Mouse (Mus musculus) forebrain, embryonic 13.5 days (tissue): ENCODE measurements around the gene Cd63. TPM values are rescaled to one million over a fixed set of nuclear protein-coding genes. Genes with fewer than 3 reads are reported as not detected.

Experiments used
- ATAC-seq: fragments of 200-750 bp; cut with Nextera tagmentation; 2 replicates; pipeline ENCODE4 v1.8.0; 2017
- H3K27ac ChIP-seq: fragments of 300-500 bp; sonication (generic); 2 replicates; pipeline ENCODE4 v1.5.1; 2015; ENCODE audit warnings: inconsistent platforms, mild to moderate bottlenecking, moderate library complexity
- H3K27me3 ChIP-seq: fragments of 300-500 bp; sonication (generic); 2 replicates; pipeline ENCODE4 v1.6.1; 2015; ENCODE audit warnings: mild to moderate bottlenecking, inconsistent platforms
- H3K36me3 ChIP-seq: fragments of 300-500 bp; sonication (generic); 2 replicates; pipeline ENCODE4 v1.6.1; 2015; ENCODE audit warnings: mild to moderate bottlenecking, inconsistent platforms; ENCODE audit not compliant: poor library complexity, severe bottlenecking
- H3K4me1 ChIP-seq: fragments of 300-500 bp; sonication (generic); 2 replicates; pipeline ENCODE4 v1.6.1; 2015; ENCODE audit warnings: inconsistent platforms
- H3K4me2 ChIP-seq: fragments of 300-500 bp; sonication (generic); 2 replicates; pipeline ENCODE4 v1.6.1; 2015; ENCODE audit warnings: inconsistent platforms, mild to moderate bottlenecking, moderate library complexity
- H3K4me3 ChIP-seq: fragments of 300-500 bp; sonication (generic); 2 replicates; pipeline ENCODE4 v1.5.1; 2015; ENCODE audit warnings: mild to moderate bottlenecking, inconsistent platforms
- H3K9ac ChIP-seq: fragments of 300-500 bp; sonication (generic); 2 replicates; pipeline ENCODE4 v1.6.1; 2015; ENCODE audit warnings: mild to moderate bottlenecking, inconsistent platforms
- H3K9me3 ChIP-seq: fragments of 300-500 bp; sonication (generic); replicated peaks from 2 replicates; pipeline ENCODE4 v1.6.1; 2016; ENCODE audit warnings: inconsistent platforms
- WGBS: fragments of 180-500 bp; shearing (Covaris S2); methylation state at CpG from one replicate; pipeline ENCODE4 v1.1.7; 2015; 5-methylcytosine and 5-hydroxymethylcytosine counted together
- polyA plus RNA-seq: library from polyadenylated mRNA; unstranded; fragments of >200 nt; fragmentation: Nextera tagmentation; extraction: Ambion mirVana; gene quantifications from 2 replicates; pipeline ENCODE4 v1.2.1, GENCODE M21; 2015

Gene Cd63
- polyA plus RNA-seq, 1 experiment from 2014 or later = 127 TPM

GRCm38 (mm10) chr10:128933976-128934721, 33.4 kb downstream of the Cd63 start:
- no peak overlapping the region for H3K27ac ChIP-seq
- H3K4me1 ChIP-seq = peaks cover 20% of the 10 kb centered on the region; the same call in 1 of the 2 replicates
- H3K9ac ChIP-seq = peak overlapping the region; percentile 50
- H3K36me3 ChIP-seq = no peaks in the 10 kb centered on the region
- no peaks in the 10 kb centered on the region for H3K9me3 ChIP-seq
- H3K4me3 ChIP-seq = peak overlapping the region; percentile 38
- ATAC-seq = peak; percentile 34; the same call in 1 of the 2 replicates
- peaks cover 81% of the 10 kb centered on the region for H3K27me3 ChIP-seq
- peak overlapping the region; percentile 69 for H3K4me2 ChIP-seq
- 3% methylated on average over 21 of the region's 21 CpGs for WGBS

- peaks cover 72% of the 10 kb centered on the region for H3K27me3 ChIP-seq
- H3K36me3 ChIP-seq = no peaks in the 10 kb centered on the region
- H3K9ac ChIP-seq = peak overlapping the region; percentile 6; the same call in 1 of the 2 replicates
- no peak overlapping the region for H3K4me3 ChIP-seq
- WGBS = 69% methylated on average over 7 of the region's 7 CpGs
- no peaks in the 10 kb centered on the region for H3K9me3 ChIP-seq
- peaks cover 12% of the 10 kb centered on the region; the same call in 1 of the 2 replicates for H3K4me1 ChIP-seq
- no peak for ATAC-seq
- no peak overlapping the region; the same call in 1 of the 2 replicates for H3K4me2 ChIP-seq
- no peak overlapping the region for H3K27ac ChIP-seq
Observed at GRCm38 (mm10) chr10:128934997-128935787, 34.4 kb downstream of the Cd63 start.

GRCm38 (mm10) chr10:128935826-128936440, 35.1 kb downstream of the Cd63 start:
- Histone ChIP-seq H3K36me3 (no peaks in the 10 kb centered on the region), H3K4me1 (peaks cover 12% of the 10 kb centered on the region; the same call in 1 of the 2 replicates), H3K4me2 (no peak overlapping the region), H3K9me3 (no peaks in the 10 kb centered on the region), H3K4me3 (no peak overlapping the region), H3K27ac (no peak overlapping the region), H3K9ac (no peak overlapping the region), H3K27me3 (peaks cover 67% of the 10 kb centered on the region)
- 73% methylated on average over 8 of the region's 8 CpGs for WGBS
- ATAC-seq = no peak

GRCm38 (mm10) chr10:128937756-128938390, 37.1 kb downstream of the Cd63 start:
- H3K9me3 ChIP-seq = no peaks in the 10 kb centered on the region
- no peak overlapping the region for H3K4me3 ChIP-seq
- WGBS = 76% methylated on average over 12 of the region's 12 CpGs
- no peak overlapping the region for H3K27ac ChIP-seq
- H3K4me1 ChIP-seq = peaks cover 12% of the 10 kb centered on the region; the same call in 1 of the 2 replicates
- no peak overlapping the region for H3K4me2 ChIP-seq
- H3K9ac ChIP-seq = no peak overlapping the region
- H3K27me3 ChIP-seq = peaks cover 47% of the 10 kb centered on the region
- no peak for ATAC-seq
- H3K36me3 ChIP-seq = no peaks in the 10 kb centered on the region

- no peak overlapping the region for H3K4me2 ChIP-seq
Observed at GRCm38 (mm10) chr10:128938457-128938856, 37.7 kb downstream of the Cd63 start.

GRCm38 (mm10) chr10:128938974-128939373, 38.2 kb downstream of the Cd63 start:
- 81% methylated on average over 5 of the region's 5 CpGs for WGBS
- ATAC-seq = no peak

More at GRCm38 (mm10) chr10:128938457-128938856, 37.7 kb downstream of the Cd63 start:
- Histone ChIP-seq H3K4me3 (no peak overlapping the region), H3K9me3 (no peaks in the 10 kb centered on the region), H3K4me1 (peaks cover 10% of the 10 kb centered on the region; the same call in 1 of the 2 replicates), H3K27me3 (peaks cover 41% of the 10 kb centered on the region), H3K9ac (no peak overlapping the region), H3K36me3 (no peaks in the 10 kb centered on the region), H3K27ac (no peak overlapping the region)
- 82% methylated on average over 9 of the region's 9 CpGs for WGBS
- ATAC-seq = no peak

GRCm38 (mm10) chr10:128940475-128941061, 39.8 kb downstream of the Cd63 start:
- ATAC-seq = no peak
- H3K27ac ChIP-seq = no peak overlapping the region
- no peaks in the 10 kb centered on the region for H3K9me3 ChIP-seq
- 87% methylated on average over 10 of the region's 10 CpGs for WGBS
- no peak overlapping the region for H3K9ac ChIP-seq
- no peak overlapping the region for H3K4me2 ChIP-seq
- H3K4me3 ChIP-seq = no peak overlapping the region
- no peaks in the 10 kb centered on the region for H3K4me1 ChIP-seq
- H3K36me3 ChIP-seq = no peaks in the 10 kb centered on the region
- H3K27me3 ChIP-seq = peaks cover 20% of the 10 kb centered on the region

More at GRCm38 (mm10) chr10:128938974-128939373, 38.2 kb downstream of the Cd63 start:
- Histone ChIP-seq H3K27me3 (peaks cover 36% of the 10 kb centered on the region), H3K9me3 (no peaks in the 10 kb centered on the region), H3K9ac (no peak overlapping the region), H3K4me3 (no peak overlapping the region), H3K4me2 (no peak overlapping the region), H3K27ac (no peak overlapping the region), H3K36me3 (no peaks in the 10 kb centered on the region), H3K4me1 (peaks cover 5% of the 10 kb centered on the region; the same call in 1 of the 2 replicates)

GRCm38 (mm10) chr10:128945675-128946074, 44.9 kb downstream of the Cd63 start:
- ATAC-seq = no peak
- H3K27me3 ChIP-seq = no peaks in the 10 kb centered on the region
- 24% methylated on average over 3 of the region's 3 CpGs for WGBS
- H3K9ac ChIP-seq = no peak overlapping the region
- no peak overlapping the region for H3K4me2 ChIP-seq
- H3K36me3 ChIP-seq = no peaks in the 10 kb centered on the region
- no peaks in the 10 kb centered on the region for H3K9me3 ChIP-seq
- no peak overlapping the region for H3K4me3 ChIP-seq
- no peaks in the 10 kb centered on the region for H3K4me1 ChIP-seq
- H3K27ac ChIP-seq = no peak overlapping the region

- H3K9me3 ChIP-seq = no peaks in the 10 kb centered on the region
- no peak for ATAC-seq
- H3K27me3 ChIP-seq = no peaks in the 10 kb centered on the region
- no peak overlapping the region for H3K4me2 ChIP-seq
- H3K4me1 ChIP-seq = no peaks in the 10 kb centered on the region
- H3K9ac ChIP-seq = no peak overlapping the region
- H3K27ac ChIP-seq = no peak overlapping the region
- 90% methylated on average over 4 of the region's 4 CpGs for WGBS
- no peaks in the 10 kb centered on the region for H3K36me3 ChIP-seq
- H3K4me3 ChIP-seq = no peak overlapping the region
Observed at GRCm38 (mm10) chr10:128947496-128947895, 46.7 kb downstream of the Cd63 start.

- no peaks in the 10 kb centered on the region for H3K4me1 ChIP-seq
- no peak overlapping the region for H3K4me3 ChIP-seq
- no peak overlapping the region for H3K9ac ChIP-seq
- 71% methylated on average over 16 of the region's 16 CpGs for WGBS
- H3K36me3 ChIP-seq = no peaks in the 10 kb centered on the region
- H3K27me3 ChIP-seq = no peaks in the 10 kb centered on the region
- no peak overlapping the region for H3K27ac ChIP-seq
- no peak for ATAC-seq
- no peak overlapping the region for H3K4me2 ChIP-seq
- no peaks in the 10 kb centered on the region for H3K9me3 ChIP-seq
Observed at GRCm38 (mm10) chr10:128950208-128950887, 49.6 kb downstream of the Cd63 start.

GRCm38 (mm10) chr10:128958340-128958739, 57.6 kb downstream of the Cd63 start:
- Histone ChIP-seq H3K27ac (no peak overlapping the region), H3K27me3 (no peaks in the 10 kb centered on the region), H3K9me3 (no peaks in the 10 kb centered on the region), H3K4me2 (no peak overlapping the region), H3K36me3 (no peaks in the 10 kb centered on the region), H3K4me1 (no peaks in the 10 kb centered on the region), H3K9ac (no peak overlapping the region), H3K4me3 (no peak overlapping the region)
- ATAC-seq = no peak
- WGBS = 83% methylated on average over 10 of the region's 10 CpGs
